Mouse (Mus musculus) mouse trophoblast stem cell (cell line): Measurements from ENCODE around the gene Usp29.
"Not testable (repeated sequence)": the region's sequence is repeated elsewhere in the genome, so short reads cannot be mapped to it uniquely, and the experiment has no call there.

ENCODE experiments used
- in situ Hi-C, 2 experiments: fragments of 300-500 bp; cut with MseI, MboI; formaldehyde crosslinking; loops; 2 replicates in 1 of 2; 3 replicates in 1 of 2; pipeline ENCODE4 v1.15.1; 2025

Usp29 gene

GRCm38 (mm10) chr7:6759698-6760097 is 29.3 kb downstream of the Usp29 start:
- in situ Hi-C loops: no loop called here

GRCm38 (mm10) chr7:6760170-6760569 is 29.8 kb downstream of the Usp29 start:
- in situ Hi-C loops: no loop called here

- in situ Hi-C loops: no loop called here
These were observed 34.9 kb downstream of the Usp29 start for GRCm38 (mm10) chr7:6765240-6765639.

GRCm38 (mm10) chr7:6770286-6770685 is 39.9 kb downstream of the Usp29 start:
- in situ Hi-C loops: no loop called here

GRCm38 (mm10) chr7:6773865-6774413 is 43.6 kb downstream of the Usp29 start:
- in situ Hi-C loops: not testable (repeated sequence)

- in situ Hi-C loops: no loop called here
These were observed 46.1 kb downstream of the Usp29 start for GRCm38 (mm10) chr7:6776314-6777059.

- in situ Hi-C loops: no loop called here
These were observed 46.7 kb downstream of the Usp29 start for GRCm38 (mm10) chr7:6777107-6777506.

- in situ Hi-C loops: no loop called here
These were observed 47.3 kb downstream of the Usp29 start for GRCm38 (mm10) chr7:6777689-6778088.

- in situ Hi-C loops: no loop called here
These were observed 48.8 kb downstream of the Usp29 start for GRCm38 (mm10) chr7:6779172-6779571.

- in situ Hi-C loops: no loop called here
These were observed 51.2 kb downstream of the Usp29 start for GRCm38 (mm10) chr7:6781541-6781940.

- in situ Hi-C loops: no loop called here
These were observed 54.1 kb downstream of the Usp29 start for GRCm38 (mm10) chr7:6784340-6785073.

- in situ Hi-C loops: no loop called here
These were observed 56.6 kb downstream of the Usp29 start for GRCm38 (mm10) chr7:6787000-6787399.

- in situ Hi-C loops: no loop called here
These were observed 57.7 kb downstream of the Usp29 start for GRCm38 (mm10) chr7:6788101-6788500.

- in situ Hi-C loops: no loop called here
These were observed 61.1 kb downstream of the Usp29 start for GRCm38 (mm10) chr7:6791286-6792065.

GRCm38 (mm10) chr7:6793240-6793639 is 62.9 kb downstream of the Usp29 start:
- in situ Hi-C loops: no loop called here

- in situ Hi-C loops: no loop called here
These were observed 63.4 kb downstream of the Usp29 start for GRCm38 (mm10) chr7:6793811-6794210.

- in situ Hi-C loops: no loop called here
These were observed 67.0 kb downstream of the Usp29 start for GRCm38 (mm10) chr7:6797408-6797807.

- in situ Hi-C loops: no loop called here
These were observed 68.9 kb downstream of the Usp29 start for GRCm38 (mm10) chr7:6799105-6799805.

GRCm38 (mm10) chr7:6800586-6801441 is 70.4 kb downstream of the Usp29 start:
- in situ Hi-C loops: no loop called here

GRCm38 (mm10) chr7:6801642-6802041 is 71.3 kb downstream of the Usp29 start:
- in situ Hi-C loops: no loop called here
